Mouse (Mus musculus): ENCODE results near the gene Dgkg.

Dgkg gene

DNA sequence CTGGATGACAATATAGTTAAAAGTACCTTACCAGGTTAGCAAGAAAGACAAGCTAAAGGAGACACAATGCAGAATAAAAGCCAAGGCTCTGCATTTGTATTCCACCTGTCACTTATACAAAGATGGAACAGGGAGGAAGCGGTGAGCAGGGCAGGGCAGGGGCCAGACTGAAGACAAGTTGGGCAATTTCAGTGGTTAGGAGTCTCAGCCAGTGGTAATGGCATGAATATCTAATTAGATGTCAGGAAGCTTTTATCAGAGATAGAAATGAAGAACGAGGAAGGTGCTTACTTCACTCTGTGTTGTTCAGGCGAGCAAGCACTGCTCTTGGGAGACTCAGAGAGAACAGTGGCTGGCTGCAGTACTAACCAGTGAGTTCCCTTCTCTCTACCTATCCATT is 5.8 kb downstream of the Dgkg start:
- intact Hi-C loops (cut with DNase I) = no loop called here

DNA sequence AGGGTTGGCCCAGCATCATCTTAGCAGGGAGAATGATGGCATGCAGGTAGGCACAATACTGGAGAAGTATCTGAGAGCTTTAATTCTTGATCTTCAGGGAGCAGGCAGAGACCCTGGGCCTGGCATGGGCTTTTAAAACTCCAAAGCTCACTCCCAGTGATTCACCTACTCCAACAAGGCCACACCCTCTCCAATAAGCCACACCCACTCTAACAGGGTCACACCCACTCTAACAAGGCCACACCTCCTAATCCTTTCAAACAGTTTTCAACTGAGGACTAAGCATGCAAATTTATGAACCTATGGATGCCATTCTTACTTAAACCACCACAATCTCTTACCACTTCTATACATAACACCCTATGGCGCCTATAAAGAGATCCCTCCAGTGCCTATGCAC is 11.8 kb downstream of the Dgkg start:
- intact Hi-C loops (cut with DNase I) = no loop called here

DNA sequence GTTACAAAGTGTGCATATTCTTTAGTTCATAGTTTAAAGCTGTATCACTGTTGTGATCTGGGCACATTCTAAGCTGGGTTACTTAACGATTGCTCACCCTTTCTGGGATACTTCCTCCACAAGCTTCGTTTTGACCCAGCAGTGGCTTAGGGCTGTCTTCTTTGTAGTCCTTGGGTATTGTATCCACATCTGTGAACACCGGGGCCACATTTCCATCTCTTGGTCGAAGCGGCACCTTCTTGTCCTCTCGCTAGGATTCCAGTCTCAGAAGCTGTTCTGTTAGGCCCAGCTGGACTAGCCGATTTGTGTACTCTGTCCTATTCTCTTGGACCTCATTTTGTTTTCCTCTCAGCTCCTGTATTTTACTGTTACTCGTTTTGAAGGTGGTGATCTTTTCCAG is 13.6 kb downstream of the Dgkg start:
- intact Hi-C loops (cut with DNase I) = no loop called here

DNA sequence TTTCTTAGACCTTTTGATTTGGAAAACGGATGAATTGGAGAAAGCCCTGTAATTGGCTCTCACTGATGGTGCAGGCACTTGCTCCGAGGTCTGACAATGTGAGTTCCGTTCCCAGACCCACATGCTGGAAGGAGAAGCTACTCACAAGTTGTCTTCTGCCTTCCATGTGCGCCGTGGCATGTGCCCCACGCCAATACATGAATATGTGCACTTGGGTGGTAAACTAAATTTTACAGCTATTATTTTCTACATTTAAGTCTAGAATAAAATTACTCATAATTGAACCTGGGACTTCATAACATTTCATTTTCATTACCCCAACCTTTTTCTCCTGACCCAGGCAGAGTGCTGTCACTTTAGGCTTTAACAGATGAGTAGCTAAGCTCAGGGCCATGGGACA is 14.1 kb downstream of the Dgkg start:
- intact Hi-C loops (cut with DNase I) = no loop called here

DNA sequence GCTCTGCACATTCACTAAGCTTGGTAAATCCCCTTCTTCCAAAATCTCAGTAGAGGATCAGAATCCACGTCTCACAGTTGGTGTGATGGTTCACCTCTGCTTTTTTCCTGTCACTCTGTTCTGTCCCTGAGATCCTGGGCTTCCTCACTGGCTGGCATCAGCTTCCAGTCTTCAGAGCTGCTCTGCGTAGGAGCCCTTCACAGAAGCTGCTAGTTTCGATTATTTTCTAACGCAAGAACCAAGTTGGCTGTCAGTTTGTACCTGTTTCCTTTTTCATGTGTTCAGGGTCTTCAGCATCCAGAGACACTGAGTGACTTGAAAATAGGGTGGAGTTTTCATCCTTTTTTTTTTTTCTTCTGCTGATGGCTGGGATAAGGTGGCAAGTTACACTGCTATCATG is 15.0 kb downstream of the Dgkg start:
- intact Hi-C loops (cut with DNase I) = no loop called here

DNA sequence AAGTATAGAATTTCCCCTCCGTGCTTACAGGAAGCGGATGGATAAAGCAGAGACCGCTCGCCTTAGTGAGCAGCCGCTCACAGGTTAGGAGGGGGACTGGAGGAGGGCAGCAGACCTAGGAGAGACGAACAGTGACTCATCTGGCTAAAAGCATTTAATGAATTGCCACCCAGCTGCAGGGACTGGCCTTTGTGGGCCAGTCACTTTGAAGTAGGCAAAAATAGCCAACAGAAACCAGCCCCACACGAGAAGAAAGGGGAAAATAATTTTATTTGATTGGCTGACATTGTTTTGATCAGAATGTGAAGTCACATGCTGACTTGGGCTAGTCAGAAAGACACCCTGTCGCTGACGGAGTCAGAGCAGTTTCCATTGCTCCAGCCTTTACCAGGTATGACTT is 15.4 kb downstream of the Dgkg start:
- intact Hi-C loops (cut with DNase I) = no loop called here

DNA sequence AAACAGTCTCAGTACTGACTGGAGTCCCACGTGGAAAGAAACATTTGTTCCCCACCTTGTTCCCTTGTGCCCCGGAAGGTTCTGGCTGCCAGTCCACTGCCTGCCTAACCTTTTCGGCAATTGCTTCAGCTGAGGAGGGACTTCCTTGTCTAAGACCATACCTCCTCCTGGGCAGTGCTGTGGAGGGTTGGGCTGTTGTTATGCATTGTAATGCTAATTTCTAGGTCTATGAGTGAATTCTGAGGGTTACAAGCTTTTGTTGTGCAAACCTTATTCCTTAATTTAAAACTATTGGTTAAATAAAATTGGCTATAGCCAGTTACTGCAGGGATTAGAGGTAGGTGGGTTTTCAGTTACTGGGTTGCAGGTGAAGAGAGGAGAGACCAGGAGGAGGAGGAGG is 19.7 kb downstream of the Dgkg start:
- intact Hi-C loops (cut with DNase I) = no loop called here

DNA sequence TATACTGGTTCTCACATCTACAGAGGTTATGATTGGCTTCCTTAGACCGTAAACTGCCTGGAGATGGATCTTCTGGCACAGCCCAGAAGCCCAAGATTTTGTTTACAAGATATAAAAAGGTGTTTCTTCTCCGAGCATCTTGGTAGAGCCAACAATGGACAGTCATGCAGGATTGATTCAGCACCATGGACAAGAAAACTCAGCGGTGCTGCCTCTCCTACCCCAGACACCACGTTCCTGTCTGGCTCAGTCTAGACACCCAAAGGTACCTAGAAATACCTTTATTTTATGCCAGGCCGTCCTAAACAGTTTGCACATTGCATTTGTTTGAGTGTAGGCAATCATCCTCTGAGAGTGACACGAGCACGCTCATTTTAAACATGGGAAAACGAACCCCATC is 21.3 kb downstream of the Dgkg start:
- intact Hi-C loops (cut with DNase I) = no loop called here

DNA sequence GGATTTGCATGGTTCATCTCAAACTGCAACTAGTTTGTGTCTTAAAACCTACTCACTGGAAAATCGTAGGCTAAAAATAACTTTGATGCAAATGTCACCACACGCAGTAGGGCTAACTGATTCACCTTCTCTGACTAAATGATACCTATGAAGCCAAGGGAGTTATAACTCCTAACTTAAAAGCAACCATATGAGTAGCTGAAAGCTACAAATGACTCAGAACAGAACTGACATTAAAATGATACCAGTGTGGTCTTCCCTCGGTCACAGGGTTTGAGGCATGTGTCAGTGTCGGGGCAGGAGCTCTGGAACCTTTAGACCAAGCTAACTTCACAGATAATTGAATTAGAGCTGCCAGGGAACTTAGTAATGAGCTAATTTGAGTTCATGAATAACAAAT is 24.0 kb downstream of the Dgkg start:
- intact Hi-C loops (cut with DNase I) = no loop called here

DNA sequence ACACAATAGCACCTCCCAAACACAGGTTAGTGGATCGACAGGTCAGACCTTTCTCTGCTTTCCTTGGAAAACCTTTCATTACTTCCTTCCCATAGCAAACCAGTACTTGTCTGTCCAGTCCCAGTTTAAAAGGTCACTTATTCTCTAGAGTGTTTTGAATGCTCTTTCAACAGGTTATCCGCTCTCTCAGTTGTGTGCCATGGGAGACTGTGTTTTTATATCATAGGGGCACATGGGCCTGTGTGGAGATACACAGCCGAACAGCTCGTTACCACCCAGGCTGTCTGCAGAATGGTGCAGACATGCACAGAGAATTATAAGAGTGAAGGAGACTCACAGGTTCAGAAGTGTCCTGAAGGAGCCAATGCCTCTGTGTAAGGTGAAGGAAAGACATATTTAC is 26.7 kb downstream of the Dgkg start:
- intact Hi-C loops (cut with DNase I) = no loop called here

DNA sequence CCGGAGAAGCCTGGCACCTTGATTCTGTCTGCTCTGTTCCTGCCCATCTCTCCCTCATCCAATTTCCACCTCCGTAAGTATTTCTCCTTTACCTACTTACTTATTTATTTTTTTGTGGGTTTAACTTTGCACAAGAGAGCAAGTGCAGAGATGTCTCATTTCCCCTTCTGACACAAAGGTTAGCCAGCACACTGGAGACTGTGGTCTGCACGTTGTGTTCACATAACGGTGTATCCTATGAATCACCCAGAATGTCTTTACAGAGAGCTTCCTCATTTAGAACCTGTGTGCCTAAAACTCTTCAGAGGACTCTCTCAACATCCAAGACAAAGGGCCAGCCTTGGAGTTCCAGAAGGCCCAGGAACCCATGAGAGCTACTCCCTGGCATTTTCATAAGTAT is 27.1 kb downstream of the Dgkg start:
- intact Hi-C loops (cut with DNase I) = no loop called here

DNA sequence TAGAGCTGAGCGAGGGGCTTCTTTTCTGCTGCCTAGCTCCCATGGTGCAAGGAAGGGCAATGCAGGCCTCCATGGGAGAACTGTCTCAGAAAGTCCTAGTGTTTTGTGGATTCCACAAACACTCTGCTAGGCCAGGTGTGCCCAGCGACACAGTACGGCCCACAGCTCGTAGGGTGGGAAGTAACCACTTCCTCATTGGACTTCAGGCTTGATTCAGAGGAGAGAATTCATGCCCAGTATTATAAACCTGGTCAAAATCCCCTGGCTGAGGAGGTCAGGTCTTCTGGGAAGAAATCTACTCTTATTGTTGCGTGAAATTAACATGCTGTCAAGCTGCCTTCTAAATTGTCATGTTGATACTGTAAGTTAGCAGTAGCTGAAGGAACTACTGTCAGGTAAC is 31.0 kb downstream of the Dgkg start:
- intact Hi-C loops (cut with DNase I) = no loop called here

DNA sequence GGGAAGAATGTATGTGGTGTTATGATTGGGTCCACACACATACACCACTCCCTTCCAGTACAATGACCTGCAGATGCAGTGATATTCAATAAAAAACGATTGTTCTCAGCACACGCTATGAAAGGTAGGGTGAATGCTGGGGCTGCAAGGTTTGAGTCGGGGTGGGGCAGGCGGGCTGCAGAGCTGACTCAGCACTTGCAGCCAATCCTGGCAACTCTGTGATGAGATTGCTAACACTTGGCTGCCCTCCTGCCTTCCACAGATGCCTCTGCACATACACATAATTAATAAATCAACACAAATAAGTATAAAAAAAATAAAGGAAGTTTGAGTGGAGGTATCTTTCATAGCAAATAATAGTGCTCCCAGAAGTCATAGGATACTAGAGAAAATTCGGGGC is 31.6 kb downstream of the Dgkg start:
- intact Hi-C loops (cut with DNase I) = no loop called here

DNA sequence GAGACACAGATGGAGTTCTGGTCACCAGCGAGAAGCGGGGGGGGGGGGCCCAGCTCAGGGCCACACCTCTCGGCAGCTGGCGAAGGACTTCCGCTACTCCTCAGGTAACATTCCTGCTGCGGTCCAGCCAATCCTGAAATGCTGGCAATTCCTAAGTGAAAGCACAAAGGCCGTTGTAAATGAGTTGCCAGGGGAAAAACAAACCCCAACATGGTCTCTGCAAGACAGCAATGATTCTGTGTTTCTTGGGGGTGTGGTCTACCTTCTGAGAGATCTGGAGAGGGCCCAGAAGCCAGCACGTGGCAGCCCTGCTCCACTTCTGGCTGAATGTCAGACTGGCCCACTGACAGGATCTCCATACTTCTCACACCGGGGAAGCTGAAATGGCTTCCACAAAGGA is 34.7 kb downstream of the Dgkg start:
- intact Hi-C loops (cut with DNase I) = no loop called here

DNA sequence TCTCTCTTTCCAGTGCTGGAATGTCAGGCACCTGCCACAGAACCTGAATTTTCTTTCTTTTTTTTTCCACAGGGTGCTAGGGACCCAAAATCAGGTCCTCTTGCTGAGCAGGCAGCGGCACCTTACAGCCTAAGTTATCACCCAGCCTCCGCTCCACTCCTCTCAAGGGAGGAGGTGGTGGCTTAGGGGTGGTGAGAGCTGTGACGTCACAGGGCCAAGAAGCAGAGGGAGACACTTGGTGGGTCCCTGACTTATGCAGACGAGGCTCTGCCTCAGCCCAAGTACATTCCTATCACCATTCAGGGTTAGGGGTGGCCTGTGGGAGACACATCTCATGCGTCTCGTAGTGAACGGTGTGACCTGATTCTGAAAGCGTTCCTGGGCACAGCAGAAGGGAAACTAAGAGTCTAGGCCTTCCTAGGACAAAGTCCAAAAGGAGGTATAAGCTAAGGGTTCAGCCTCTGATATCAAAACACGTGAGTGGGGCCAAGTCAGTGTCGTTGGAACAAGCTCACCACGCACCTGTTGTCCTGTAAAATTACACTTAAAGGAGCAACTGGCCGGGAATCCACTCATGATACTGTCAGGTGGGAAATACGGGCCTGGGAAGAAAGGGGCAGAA is 35.6 kb downstream of the Dgkg start:
- intact Hi-C loops (cut with DNase I) = no loop called here

DNA sequence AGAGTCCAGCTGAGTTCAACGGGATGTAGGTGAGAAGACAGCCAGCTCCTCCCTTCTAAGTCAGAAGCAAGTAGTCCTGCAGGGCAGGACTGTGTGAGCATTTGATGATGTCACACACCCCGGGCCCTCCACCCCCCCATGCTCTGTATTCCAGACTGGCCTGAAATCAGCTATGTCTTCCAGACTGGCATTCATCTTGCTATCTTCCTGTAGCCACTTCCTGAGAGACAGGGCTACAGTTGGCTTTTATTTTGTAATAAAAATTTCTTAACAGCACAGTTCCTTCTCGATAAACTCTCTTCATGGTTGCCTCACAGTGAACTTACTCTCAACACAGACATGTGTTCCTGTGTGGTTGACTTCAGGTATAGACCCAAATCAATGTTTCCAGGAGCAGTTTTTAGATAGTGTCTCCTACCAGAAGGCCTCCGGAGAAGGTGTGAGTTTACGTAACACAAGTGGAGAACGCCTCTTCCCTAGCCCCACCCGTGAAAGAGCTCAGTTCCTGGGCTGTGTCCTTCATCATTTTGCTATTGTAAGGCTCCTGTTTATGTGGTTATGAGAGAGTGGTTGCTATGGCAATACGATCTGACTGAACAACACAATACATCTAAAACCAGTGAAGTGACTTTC is 38.5 kb downstream of the Dgkg start:
- intact Hi-C loops (cut with DNase I) = no loop called here

DNA sequence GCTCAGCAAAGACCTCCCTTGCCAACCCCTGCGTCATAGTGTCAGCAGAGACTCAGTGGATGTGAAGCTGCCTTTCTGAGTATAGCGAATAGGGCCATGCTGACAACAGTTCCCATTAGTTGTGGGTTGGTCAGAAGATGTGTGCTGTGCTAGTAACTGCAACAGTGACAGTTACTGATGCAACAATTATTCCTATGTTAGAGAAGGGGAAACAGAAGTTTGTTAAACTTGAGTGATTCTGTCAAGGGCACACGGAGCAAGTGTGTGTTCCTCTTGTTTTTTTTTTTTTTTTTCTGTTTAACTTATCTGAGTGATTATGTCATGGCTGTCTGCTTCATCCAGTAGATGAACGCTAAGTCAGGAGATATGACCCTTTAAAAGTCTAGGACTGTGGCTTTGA is 41.2 kb downstream of the Dgkg start:
- intact Hi-C loops (cut with DNase I) = no loop called here

DNA sequence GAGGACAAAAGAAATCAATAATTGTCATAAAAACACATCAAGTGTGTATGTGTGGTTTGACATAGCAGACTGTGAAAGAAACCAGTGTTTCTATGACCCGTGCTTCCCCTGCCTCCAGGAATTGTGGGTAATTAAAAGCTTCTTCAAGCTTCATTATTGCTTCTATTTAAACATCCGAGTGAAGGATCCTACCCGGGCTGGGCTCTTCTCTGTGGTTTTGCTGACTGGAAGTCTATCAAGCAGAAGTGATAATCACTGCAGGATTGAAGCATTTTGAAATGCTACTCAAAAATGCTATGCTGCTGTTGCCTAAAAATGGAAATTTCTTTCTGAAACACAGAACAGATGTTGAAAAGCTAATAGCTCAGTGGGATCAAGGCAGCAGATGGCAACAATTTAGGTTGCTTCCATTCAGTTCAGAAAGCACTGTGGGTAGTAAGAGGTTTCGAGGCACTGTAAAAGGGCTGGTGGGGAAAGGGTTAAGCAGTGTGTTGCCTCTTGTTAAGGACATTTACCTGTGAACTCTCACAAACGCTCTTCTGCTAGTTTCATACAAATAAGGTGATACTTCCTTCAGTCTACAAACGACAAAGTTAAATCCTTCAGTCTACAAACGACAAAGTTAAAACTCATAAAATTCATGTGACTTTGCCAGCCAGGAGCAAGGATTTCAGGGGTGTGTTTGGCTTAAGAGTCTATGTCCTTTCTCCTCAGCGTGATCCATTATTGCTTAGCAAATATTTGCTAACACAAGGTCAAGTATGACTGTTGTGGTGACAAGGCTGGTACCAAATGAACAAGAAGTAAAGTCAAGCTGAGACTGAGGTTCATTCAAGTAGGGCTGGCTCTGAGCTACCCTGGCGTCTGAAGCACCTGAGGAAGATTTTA is 43.6 kb downstream of the Dgkg start:
- intact Hi-C loops (cut with DNase I) = no loop called here

DNA sequence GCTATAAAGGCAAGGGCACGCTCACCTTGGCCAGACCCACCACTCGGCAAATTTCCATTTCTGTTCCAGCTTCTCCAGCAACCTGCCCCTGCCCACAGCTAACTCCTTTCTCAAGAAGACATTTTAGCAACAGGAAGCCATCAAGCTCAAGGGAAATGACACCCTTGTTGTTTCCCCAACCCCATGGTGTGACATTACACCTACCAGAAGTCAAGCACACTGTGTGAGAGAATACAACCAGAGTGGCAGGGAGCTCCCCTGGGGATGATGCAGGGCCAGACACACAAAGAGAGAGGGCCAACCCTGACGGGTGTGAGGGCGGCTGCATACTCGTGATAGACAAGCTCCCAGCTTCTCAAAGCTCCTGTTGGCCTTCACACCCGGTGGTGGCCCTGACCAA is 49.0 kb downstream of the Dgkg start:
- intact Hi-C loops (cut with DNase I) = no loop called here

DNA sequence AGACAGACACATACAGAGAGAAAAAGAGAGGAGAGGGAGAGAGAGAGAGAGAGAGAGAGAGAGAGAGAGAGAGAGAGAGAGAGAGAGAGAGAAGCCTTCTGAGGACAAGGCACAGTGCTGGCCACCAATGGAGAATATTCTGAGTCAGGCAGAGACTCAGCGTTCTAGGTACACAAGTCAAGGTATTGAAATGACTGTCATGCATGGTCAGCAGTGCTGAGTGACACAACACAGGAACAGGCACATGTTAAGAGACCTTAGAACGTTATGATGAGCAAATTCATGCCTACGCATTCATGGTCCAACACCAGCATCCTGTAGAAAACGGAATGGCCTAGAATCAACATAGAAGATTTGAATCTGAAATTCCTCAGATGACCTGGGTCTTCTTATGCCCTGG is 50.0 kb downstream of the Dgkg start:
- intact Hi-C loops (cut with DNase I) = no loop called here

DNA sequence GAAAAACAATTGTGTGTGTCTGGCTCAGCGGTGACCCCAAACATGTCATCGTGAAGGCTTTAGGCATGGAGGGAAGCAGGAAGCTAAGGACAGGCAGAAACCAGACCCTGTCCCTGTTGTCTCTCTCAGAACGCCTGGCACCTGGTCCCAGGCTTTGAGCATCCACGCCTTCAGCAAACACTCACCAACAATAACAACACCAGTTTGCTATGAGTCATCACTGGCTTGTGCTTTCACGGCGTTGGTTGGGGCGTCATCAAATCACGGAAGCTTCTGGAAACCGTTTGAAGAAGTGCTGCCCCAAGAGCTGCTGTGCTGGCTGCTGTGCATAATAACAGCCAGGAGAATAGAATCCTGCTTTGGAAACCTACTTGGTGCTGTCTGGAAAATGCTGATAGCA is 54.6 kb downstream of the Dgkg start:
- intact Hi-C loops (cut with DNase I) = no loop called here

DNA sequence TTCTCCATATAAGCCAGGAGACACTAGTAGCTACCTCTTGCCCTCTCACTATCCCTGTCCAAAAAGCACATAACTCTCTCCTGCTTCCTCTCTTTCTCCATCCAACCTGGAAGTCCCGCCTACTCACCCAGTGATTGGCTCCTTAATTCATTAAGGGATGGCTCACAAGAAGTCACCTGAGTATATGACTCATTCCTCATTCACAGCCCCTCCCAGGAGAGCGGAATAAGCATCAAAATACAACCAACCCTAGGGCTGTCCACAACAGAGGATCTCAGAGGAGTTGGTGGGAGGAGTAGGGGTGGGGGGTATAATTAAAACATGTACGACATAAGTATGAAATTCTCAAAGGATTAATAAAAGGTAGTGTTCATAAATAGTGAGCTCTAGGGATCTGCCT is 55.3 kb downstream of the Dgkg start:
- intact Hi-C loops (cut with DNase I) = no loop called here
